Mouse (Mus musculus) left cerebral cortex, adult 8-10 months (tissue): Measurements from ENCODE around the gene Psap. TPM values are rescaled to one million over a fixed set of nuclear protein-coding genes. Genes with fewer than 3 reads are reported as not detected.
A peak's percentile ranks its signal among the peaks of the same experiment; 100 is the strongest.

Experiments
- DNase-seq, 2 experiments: peaks; one replicate each; pipeline ENCODE4 v3.0.0; 2022; ENCODE audit warnings: low spot score in 2 of 2
- total RNA-seq, 4 experiments: library from RNA; stranded (reverse); gene quantifications; 2 replicates each; pipeline ENCODE4 v1.2.4; 2022

Psap gene
- total RNA-seq, 4 experiments from 2014 or later, result 1,605 to 1,722 (median 1,654) TPM

GRCm38 (mm10) chr10:60287726-60288125 lies 10.3 kb downstream of the Psap start:
- DNase-seq, result no peak

- no peak for DNase-seq
Observed at GRCm38 (mm10) chr10:60289216-60289615, 11.8 kb downstream of the Psap start.

- DNase-seq, result no peak
Observed at GRCm38 (mm10) chr10:60290026-60290738, 12.8 kb downstream of the Psap start.

GRCm38 (mm10) chr10:60290739-60291110 lies 13.3 kb downstream of the Psap start:
- no peak for DNase-seq

GRCm38 (mm10) chr10:60292209-60292608 lies 14.8 kb downstream of the Psap start:
- DNase-seq, result no peak

- DNase-seq, result no peak
Observed at GRCm38 (mm10) chr10:60294621-60295020, 17.2 kb downstream of the Psap start.

GRCm38 (mm10) chr10:60295356-60295755 lies 17.9 kb downstream of the Psap start:
- DNase-seq, result no peak

- DNase-seq, result no peak
Observed at GRCm38 (mm10) chr10:60296027-60296426, 18.6 kb downstream of the Psap start.

- no peak for DNase-seq
Observed at GRCm38 (mm10) chr10:60299636-60300035, 22.2 kb downstream of the Psap start.

GRCm38 (mm10) chr10:60303419-60303818 lies 26.0 kb downstream of the Psap start:
- no peak for DNase-seq

- DNase-seq, result no peak
Observed at GRCm38 (mm10) chr10:60304854-60305628, 27.6 kb downstream of the Psap start.

GRCm38 (mm10) chr10:60310629-60311028 lies 33.2 kb downstream of the Psap start:
- DNase-seq, result no peak

GRCm38 (mm10) chr10:60313606-60314005 lies 36.2 kb downstream of the Psap start:
- DNase-seq, result no peak

- no peak for DNase-seq
Observed at GRCm38 (mm10) chr10:60316166-60316565, 38.7 kb downstream of the Psap start.

GRCm38 (mm10) chr10:60328963-60329650 lies 51.7 kb downstream of the Psap start:
- DNase-seq, result no peak

- no peak for DNase-seq
Observed at GRCm38 (mm10) chr10:60334583-60334982, 57.2 kb downstream of the Psap start.

- no peak for DNase-seq
Observed at GRCm38 (mm10) chr10:60335021-60335420, 57.6 kb downstream of the Psap start.

- no peak for DNase-seq
Observed at GRCm38 (mm10) chr10:60341528-60341927, 64.1 kb downstream of the Psap start.

- no peak for DNase-seq
Observed at GRCm38 (mm10) chr10:60344111-60344510, 66.7 kb downstream of the Psap start.

GRCm38 (mm10) chr10:60346056-60346455 lies 68.6 kb downstream of the Psap start:
- DNase-seq, result no peak

- peak; percentile 23 to 39 for DNase-seq
Observed at GRCm38 (mm10) chr10:60346701-60347405, 69.4 kb downstream of the Psap start, which contains the start of gene Vsir. Vsir (plus strand) TSS chr10:60346851.
